Mouse (Mus musculus): ENCODE data around the gene Trappc6a.

DNA sequence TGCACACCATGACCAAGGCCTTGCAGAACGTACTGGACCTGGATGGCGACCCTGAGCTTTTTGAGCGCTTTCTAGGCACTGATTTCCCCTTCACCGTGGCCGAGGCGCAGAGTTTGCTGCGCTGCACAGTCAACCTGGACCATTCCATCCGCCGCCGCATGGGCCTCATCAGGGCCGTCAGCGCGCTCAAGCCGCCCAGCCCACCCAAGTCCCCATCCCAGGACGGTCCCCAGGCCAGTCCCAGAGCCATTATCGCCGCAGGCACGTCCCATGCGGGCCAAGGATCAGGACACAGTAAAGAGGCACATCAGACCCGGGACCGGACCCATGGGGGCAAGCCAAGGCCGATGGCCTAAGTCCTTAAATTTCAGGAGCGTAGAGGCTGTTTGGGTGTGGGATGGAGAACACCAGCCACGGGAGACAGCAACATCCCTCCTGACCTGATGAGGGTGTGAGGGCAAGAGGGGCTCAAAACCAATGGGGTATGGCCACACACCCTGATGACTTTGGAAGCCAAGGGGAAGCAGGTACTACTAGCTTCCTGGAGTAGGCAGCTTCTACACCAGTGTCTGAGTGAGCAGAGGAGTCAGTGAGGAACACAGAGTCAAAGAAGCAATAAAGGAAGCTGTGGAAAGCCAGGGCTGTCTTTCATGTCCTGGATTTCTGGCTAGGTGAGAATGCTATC, 16.4 kb downstream of the Trappc6a start:
- TF ChIP-seq POLR2A (IDR thresholded peaks at IDR 0.05; ENCODE audit: low read depth, low read length) (no peak), CTCF (conservative IDR thresholded peaks at IDR 0.05; ENCODE audit: insufficient read depth, insufficient read length, low read depth, low read length) (no peak)

Data from kidney, adult 2 months (tissue).